Mouse (Mus musculus): Measurements from ENCODE around the gene Akap10. TPM values are rescaled to one million over a fixed set of nuclear protein-coding genes. Genes with fewer than 3 reads are reported as not detected.
"Not testable (repeated sequence)": the region's sequence is repeated elsewhere in the genome, so short reads cannot be mapped to it uniquely, and the experiment has no call there.

Akap10 gene
- polyA plus RNA-seq, 1 experiment from 2014 or later = 8.1 TPM

GRCm38 (mm10) chr11:61958706-61959105 is 28.7 kb upstream of the Akap10 start:
- not testable (repeated sequence) for DNase-seq; H3K9me3 ChIP-seq (replicated peaks); ATAC-seq (ENCODE audit: low read depth); H3K27me3 ChIP-seq
- Histone ChIP-seq H3K4me2 (peak overlapping the region; percentile 69), H3K4me1 (replicated peaks) (peaks cover 65% of the 10 kb centered on the region), H3K36me3 (peaks cover 16% of the 10 kb centered on the region; the same call in 1 of the 2 replicates), H3K4me3 (replicated peaks) (peak overlapping the region; percentile 77), H3K27ac (peak overlapping the region; percentile 99), H3K9ac (peak overlapping the region; percentile 80)
- WGBS (ENCODE audit: insufficient replicate concordance) = 51% methylated on average over 6 of the region's 6 CpGs

- Histone ChIP-seq H3K4me1 (replicated peaks) (peaks cover 51% of the 10 kb centered on the region), H3K27ac (peak overlapping the region; percentile 99), H3K4me3 (replicated peaks) (peak overlapping the region; percentile 77), H3K27me3 (peaks cover 5% of the 10 kb centered on the region; the same call in 1 of the 2 replicates), H3K9me3 (replicated peaks) (no peaks in the 10 kb centered on the region), H3K4me2 (peak overlapping the region; percentile 69), H3K36me3 (peaks cover 12% of the 10 kb centered on the region; the same call in 1 of the 2 replicates), H3K9ac (peak overlapping the region; percentile 93)
- DNase-seq = peak; percentile 85
- 2% methylated on average over 25 of the region's 25 CpGs for WGBS (ENCODE audit: insufficient replicate concordance)
- ATAC-seq (ENCODE audit: low read depth) = peak; percentile 81
Observed at GRCm38 (mm10) chr11:61957296-61957813, 27.3 kb upstream of the Akap10 start.

- peak within 1 kb of the TSS; percentile 99 for H3K27ac ChIP-seq
- H3K27me3 ChIP-seq = peaks cover 5% of the 10 kb centered on the region; the same call in 1 of the 2 replicates
- peak within 1 kb of the TSS; percentile 77 for H3K4me3 ChIP-seq (replicated peaks)
- ATAC-seq (ENCODE audit: low read depth) (peak; percentile 80), DNase-seq (peak; percentile 91)
- peak within 1 kb of the TSS; percentile 69 for H3K4me2 ChIP-seq
- H3K36me3 ChIP-seq = peaks cover 6% of the 10 kb centered on the region; the same call in 1 of the 2 replicates
- peaks cover 45% of the 10 kb centered on the region for H3K4me1 ChIP-seq (replicated peaks)
- H3K9me3 ChIP-seq (replicated peaks) = no peaks in the 10 kb centered on the region
- H3K9ac ChIP-seq = peak within 1 kb of the TSS; percentile 93
- whole genome bisulfite sequencing (ENCODE audit: insufficient replicate concordance) = under 1% methylated on average over 57 of the region's 58 CpGs
Observed at GRCm38 (mm10) chr11:61956572-61957295, 26.7 kb upstream of the Akap10 start, which contains the start of gene Specc1. Specc1 (plus strand) TSS chr11:61956763.

GRCm38 (mm10) chr11:61955951-61956350 is 25.9 kb upstream of the Akap10 start:
- ATAC-seq (ENCODE audit: low read depth) (no peak), DNase-seq (no peak)
- H3K4me3 ChIP-seq (replicated peaks) = peak overlapping the region; percentile 77; the same call in 1 of the 2 replicates
- no peak overlapping the region for H3K9ac ChIP-seq
- H3K27ac ChIP-seq = 0 out of 2 replicates have a peak overlapping the region, but pooled peaks have one; percentile 99
- H3K9me3 ChIP-seq (replicated peaks) = no peaks in the 10 kb centered on the region
- no peaks in the 10 kb centered on the region for H3K36me3 ChIP-seq
- WGBS (ENCODE audit: insufficient replicate concordance) = 64% methylated on average over 6 of the region's 6 CpGs
- peak overlapping the region; percentile 69 for H3K4me2 ChIP-seq
- peaks cover 37% of the 10 kb centered on the region for H3K4me1 ChIP-seq (replicated peaks)
- peaks cover 5% of the 10 kb centered on the region; the same call in 1 of the 2 replicates for H3K27me3 ChIP-seq

- peaks cover 32% of the 10 kb centered on the region for H3K4me1 ChIP-seq (replicated peaks)
Observed at GRCm38 (mm10) chr11:61955136-61955535, 25.1 kb upstream of the Akap10 start.

GRCm38 (mm10) chr11:61950632-61951031 is 20.6 kb upstream of the Akap10 start:
- no peak overlapping the region for H3K4me2 ChIP-seq
- H3K27ac ChIP-seq = no peak overlapping the region
- no peaks in the 10 kb centered on the region for H3K27me3 ChIP-seq
- H3K9ac ChIP-seq = no peak overlapping the region
- H3K4me1 ChIP-seq (replicated peaks) = peaks cover 26% of the 10 kb centered on the region
- 17% methylated on average over 10 of the region's 10 CpGs for WGBS (ENCODE audit: insufficient replicate concordance)
- H3K9me3 ChIP-seq (replicated peaks) = no peaks in the 10 kb centered on the region
- ATAC-seq (ENCODE audit: low read depth) (no peak), DNase-seq (peak; percentile 70)
- no peak overlapping the region for H3K4me3 ChIP-seq (replicated peaks)
- H3K36me3 ChIP-seq = no peaks in the 10 kb centered on the region

More at GRCm38 (mm10) chr11:61955136-61955535, 25.1 kb upstream of the Akap10 start:
- ATAC-seq (ENCODE audit: low read depth) (no peak), DNase-seq (no peak)
- Histone ChIP-seq H3K36me3 (no peaks in the 10 kb centered on the region), H3K27ac (no peak overlapping the region), H3K4me2 (no peak overlapping the region), H3K9me3 (replicated peaks) (no peaks in the 10 kb centered on the region), H3K4me3 (replicated peaks) (no peak overlapping the region), H3K9ac (no peak overlapping the region), H3K27me3 (peaks cover 5% of the 10 kb centered on the region; the same call in 1 of the 2 replicates)
- WGBS (ENCODE audit: insufficient replicate concordance) = 71% methylated on average over 6 of the region's 6 CpGs

- Histone ChIP-seq H3K4me3 (replicated peaks) (no peak overlapping the region), H3K9ac (no peak overlapping the region), H3K4me1 (replicated peaks) (peaks cover 16% of the 10 kb centered on the region), H3K4me2 (no peak overlapping the region), H3K9me3 (replicated peaks) (no peaks in the 10 kb centered on the region), H3K27ac (no peak overlapping the region), H3K27me3 (no peaks in the 10 kb centered on the region), H3K36me3 (no peaks in the 10 kb centered on the region)
- WGBS (ENCODE audit: insufficient replicate concordance) = 3% methylated on average over 3 of the region's 3 CpGs
- peak; percentile 36 for DNase-seq
- ATAC-seq (ENCODE audit: low read depth) = no peak
Observed at GRCm38 (mm10) chr11:61949315-61949714, 19.3 kb upstream of the Akap10 start.

- peaks cover 16% of the 10 kb centered on the region for H3K4me1 ChIP-seq (replicated peaks)
- DNase-seq = no peak
Observed at GRCm38 (mm10) chr11:61946608-61947007, 16.6 kb upstream of the Akap10 start.

GRCm38 (mm10) chr11:61944417-61944816 is 14.4 kb upstream of the Akap10 start:
- no peak for ATAC-seq (ENCODE audit: low read depth)
- Histone ChIP-seq H3K4me2 (no peak overlapping the region), H3K27me3 (no peaks in the 10 kb centered on the region), H3K4me3 (replicated peaks) (no peak overlapping the region), H3K27ac (no peak overlapping the region), H3K9ac (no peak overlapping the region), H3K36me3 (no peaks in the 10 kb centered on the region), H3K4me1 (replicated peaks) (peaks cover 13% of the 10 kb centered on the region), H3K9me3 (replicated peaks) (no peaks in the 10 kb centered on the region)
- 58% methylated on average over 9 of the region's 9 CpGs for WGBS (ENCODE audit: insufficient replicate concordance)
- no peak for DNase-seq

More at GRCm38 (mm10) chr11:61946608-61947007, 16.6 kb upstream of the Akap10 start:
- no peaks in the 10 kb centered on the region for H3K27me3 ChIP-seq
- H3K27ac ChIP-seq = no peak overlapping the region
- ATAC-seq (ENCODE audit: low read depth) = no peak
- H3K4me2 ChIP-seq = no peak overlapping the region
- no peaks in the 10 kb centered on the region for H3K36me3 ChIP-seq
- no peak overlapping the region for H3K9ac ChIP-seq
- no peaks in the 10 kb centered on the region for H3K9me3 ChIP-seq (replicated peaks)
- H3K4me3 ChIP-seq (replicated peaks) = no peak overlapping the region
- 73% methylated on average over 4 of the region's 4 CpGs for WGBS (ENCODE audit: insufficient replicate concordance)

GRCm38 (mm10) chr11:61942903-61943302 is 12.9 kb upstream of the Akap10 start:
- Histone ChIP-seq H3K9ac (no peak overlapping the region), H3K4me3 (replicated peaks) (no peak overlapping the region), H3K4me2 (no peak overlapping the region), H3K36me3 (no peaks in the 10 kb centered on the region), H3K27ac (no peak overlapping the region), H3K4me1 (replicated peaks) (peaks cover 13% of the 10 kb centered on the region), H3K9me3 (replicated peaks) (no peaks in the 10 kb centered on the region), H3K27me3 (no peaks in the 10 kb centered on the region)
- WGBS (ENCODE audit: insufficient replicate concordance) = 55% methylated on average over 2 of the region's 2 CpGs
- DNase-seq (no peak), ATAC-seq (ENCODE audit: low read depth) (no peak)

GRCm38 (mm10) chr11:61937761-61938160 is 7.7 kb upstream of the Akap10 start:
- Histone ChIP-seq H3K9me3 (replicated peaks) (no peaks in the 10 kb centered on the region), H3K4me3 (replicated peaks) (no peak overlapping the region), H3K4me1 (replicated peaks) (no peaks in the 10 kb centered on the region), H3K9ac (no peak overlapping the region), H3K27ac (no peak overlapping the region), H3K36me3 (no peaks in the 10 kb centered on the region), H3K27me3 (no peaks in the 10 kb centered on the region), H3K4me2 (no peak overlapping the region)
- no peak for ATAC-seq (ENCODE audit: low read depth)
- WGBS (ENCODE audit: insufficient replicate concordance) = 71% methylated on average over 1 of the region's 1 CpGs
- DNase-seq = no peak

Measured in liver, embryonic 13.5 days (tissue).